Mouse (Mus musculus): Measurements from ENCODE around the gene Camta2.

The Camta2 gene

GRCm38 (mm10) chr11:70646691-70647650 lies 40.9 kb downstream of the Camta2 start, which contains the start of the genes Rnf167 and Slc25a11:
Rnf167 (plus strand) TSS chr11:70647235.
Slc25a11 (minus strand) TSS chr11:70647479.
- peak; percentile 96 for DNase-seq (ENCODE audit: low spot score)

GRCm38 (mm10) chr11:70646259-70646555 lies 41.7 kb downstream of the Camta2 start:
- DNase-seq (ENCODE audit: low spot score) = no peak

GRCm38 (mm10) chr11:70645461-70646258 lies 42.2 kb downstream of the Camta2 start:
- no peak for DNase-seq (ENCODE audit: low spot score)

GRCm38 (mm10) chr11:70644564-70645103 lies 43.3 kb downstream of the Camta2 start:
- DNase-seq (ENCODE audit: low spot score) = no peak

GRCm38 (mm10) chr11:70643051-70643450 lies 44.9 kb downstream of the Camta2 start:
- DNase-seq (ENCODE audit: low spot score) = no peak

GRCm38 (mm10) chr11:70641241-70641640 lies 46.7 kb downstream of the Camta2 start:
- no peak for DNase-seq (ENCODE audit: low spot score)

- DNase-seq (ENCODE audit: low spot score) = no peak
These were observed 47.9 kb downstream of the Camta2 start for GRCm38 (mm10) chr11:70639976-70640375.

- no peak for DNase-seq (ENCODE audit: low spot score)
These were observed 49.1 kb downstream of the Camta2 start, which contains the start of gene Gp1ba for GRCm38 (mm10) chr11:70638714-70639278. Gp1ba (plus strand) TSS chr11:70639122.

- DNase-seq (ENCODE audit: low spot score) = no peak
These were observed 49.6 kb downstream of the Camta2 start for GRCm38 (mm10) chr11:70638293-70638692.

GRCm38 (mm10) chr11:70637764-70638163 lies 50.1 kb downstream of the Camta2 start:
- DNase-seq (ENCODE audit: low spot score) = no peak

GRCm38 (mm10) chr11:70635601-70636000 lies 52.3 kb downstream of the Camta2 start:
- no peak for DNase-seq (ENCODE audit: low spot score)

GRCm38 (mm10) chr11:70630129-70630528 lies 57.8 kb downstream of the Camta2 start:
- DNase-seq (ENCODE audit: low spot score) = no peak

- DNase-seq (ENCODE audit: low spot score) = peak; percentile 38
These were observed 58.3 kb downstream of the Camta2 start for GRCm38 (mm10) chr11:70629557-70629956.

GRCm38 (mm10) chr11:70628431-70628830 lies 59.5 kb downstream of the Camta2 start:
- no peak for DNase-seq (ENCODE audit: low spot score)

GRCm38 (mm10) chr11:70626877-70627276 lies 61.0 kb downstream of the Camta2 start:
- DNase-seq (ENCODE audit: low spot score) = no peak

GRCm38 (mm10) chr11:70625473-70625872 lies 62.4 kb downstream of the Camta2 start:
- peak; percentile 43 for DNase-seq (ENCODE audit: low spot score)

- DNase-seq (ENCODE audit: low spot score) = no peak
These were observed 64.7 kb downstream of the Camta2 start for GRCm38 (mm10) chr11:70623053-70623742.

GRCm38 (mm10) chr11:70621972-70622814 lies 65.7 kb downstream of the Camta2 start:
- no peak for DNase-seq (ENCODE audit: low spot score)

Measured in T-cell, adult 2 months (primary cell).